Mouse (Mus musculus) NIH3T3 (cell line): ENCODE measurements at regions not wholly inside any gene's neighbourhood (a gene's known extent, or its start where the extent isn't known, plus 50 kb on each side); places are given as distances from the start of the nearest gene placed in this dataset.
"Not testable (repeated sequence)": the region's sequence is repeated elsewhere in the genome, so short reads cannot be mapped to it uniquely, and the experiment has no call there.

Source experiments
- DNase-seq: peaks from one replicate; pipeline ENCODE4 v3.0.0-alpha.2; 2012; ENCODE audit warnings: low read depth

DNA sequence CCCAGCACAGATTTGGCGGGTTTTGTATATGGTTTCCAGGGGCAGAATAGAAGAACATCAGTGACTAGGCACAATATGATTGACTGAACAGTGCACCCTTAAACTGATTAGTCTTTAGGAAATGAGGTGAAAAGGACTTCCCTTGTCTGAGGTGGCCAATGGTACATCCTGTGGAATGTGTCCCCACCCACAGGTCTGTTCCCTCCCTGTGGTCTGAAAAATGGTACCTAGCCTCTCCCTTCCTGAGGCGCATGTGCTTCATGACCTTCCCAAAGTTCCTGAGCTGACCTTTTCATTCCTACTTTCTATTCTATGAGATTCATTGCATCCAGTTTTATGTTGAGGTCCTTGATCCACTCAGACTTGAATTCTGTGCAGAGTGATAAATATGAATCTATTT, 76.0 kb downstream of the Zfp97 start:
- DNase-seq: not testable (repeated sequence)

DNA sequence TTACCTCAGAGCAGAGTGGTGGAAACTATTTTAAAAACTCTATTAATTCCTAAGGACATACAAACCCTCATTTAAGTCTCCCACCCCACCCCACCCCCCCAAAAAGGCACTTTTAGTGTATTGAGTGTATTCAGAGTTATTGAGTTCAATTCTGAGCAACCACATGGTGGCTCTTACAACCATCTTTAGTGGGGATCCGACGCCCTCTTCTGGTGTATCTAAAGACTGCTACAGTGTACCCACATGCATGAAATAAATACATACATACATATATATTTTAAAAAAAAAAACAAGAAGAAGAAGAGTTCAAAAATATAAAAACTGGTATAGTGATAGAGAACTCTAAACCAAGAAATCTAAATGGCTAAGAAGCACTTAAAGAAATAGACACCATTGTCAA, 107.9 kb downstream of the Zfp97 start:
- no peak for DNase-seq

DNA sequence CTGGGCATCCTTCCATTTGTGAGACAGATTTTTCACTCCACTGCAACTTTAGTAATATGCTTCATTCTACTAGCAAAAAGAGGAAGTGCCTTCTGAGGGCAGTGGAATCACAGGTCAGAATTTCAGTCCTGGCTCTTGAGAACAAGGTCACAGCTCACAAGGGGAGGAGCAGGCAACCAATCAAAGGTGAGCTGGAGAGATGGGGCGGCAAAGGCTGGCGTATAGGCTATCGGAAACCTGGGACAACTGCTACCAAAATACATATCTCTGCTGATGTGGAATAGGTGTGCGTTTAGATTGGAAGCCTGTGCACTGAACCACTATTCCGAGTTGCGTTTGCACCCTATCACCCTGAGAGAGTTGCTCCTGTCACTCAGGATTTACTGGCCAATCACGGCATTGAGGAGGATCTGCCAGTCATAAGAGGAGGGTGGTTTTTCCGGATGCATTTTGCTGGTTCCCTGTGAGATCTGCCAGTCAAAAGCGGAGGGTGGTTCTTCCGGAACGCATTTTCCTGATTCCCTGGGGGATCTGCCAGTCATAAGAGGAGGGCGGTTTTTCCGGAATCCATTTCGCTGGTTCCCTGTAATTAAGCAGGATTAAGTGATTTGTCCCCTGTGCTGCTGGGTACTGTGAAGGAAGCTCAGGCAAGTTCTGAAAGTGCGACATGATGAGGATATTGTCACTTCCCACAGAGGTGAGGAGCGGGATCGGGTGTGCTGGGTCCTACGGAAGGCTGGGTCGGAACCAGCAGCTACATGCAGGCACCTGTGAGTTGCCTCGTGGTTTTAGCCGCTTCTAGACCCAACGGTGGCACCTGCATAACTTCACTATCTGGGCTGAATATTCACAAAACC, 113.3 kb downstream of the Zfp97 start:
- DNase-seq: peak; percentile 96

DNA sequence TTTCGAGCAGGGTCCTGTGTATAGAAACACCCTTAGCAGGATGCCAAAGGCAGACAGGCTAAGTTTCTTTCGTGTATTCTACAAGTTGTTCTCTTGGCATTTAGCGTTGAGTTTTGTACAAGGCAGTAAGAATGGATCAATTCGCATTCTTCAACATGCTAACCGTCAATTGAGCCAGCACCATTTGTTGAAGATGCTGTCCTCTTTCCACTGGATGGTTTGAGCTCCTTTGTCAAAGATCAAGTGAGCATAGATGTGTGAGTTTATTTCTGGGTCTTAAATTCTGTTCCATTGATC, 113.9 kb downstream of the Zfp97 start:
- DNase-seq: peak; percentile 12
